In genomic region chr13:21223242-21223655, GRCm38 (mm10) we compare ENCODE assay signal across 9 mouse cellular contexts. TPM values are rescaled to one million over a fixed set of nuclear protein-coding genes. Genes with fewer than 3 reads are reported as not detected.
A peak's percentile ranks its signal among the peaks of the same experiment; 100 is the strongest.
DNase-seq lines count a peak whose midpoint lies in the region; ATAC-seq and TF ChIP-seq lines count a peak whose summit lies in the region.
"Had no signal": no experiment of that assay in that cellular context is flagged by ENCODE, and none has a peak within 500 bp of the region (broad histone marks: within the 10 kb centered on the region; RNA-seq: fewer than 3 reads in every experiment).

No protein-coding gene starts in this region.

- ATAC-seq in kidney, postnatal 0 days (replicated peaks; ENCODE audit: low FRiP score, low read depth) = no peak
- no peak for ATAC-seq in midbrain, embryonic 16.5 days

- peak; percentile 19 for DNase-seq in gastrocnemius, adult 2 months
- no peak for DNase-seq in gastrocnemius, adult 18-20 months (ENCODE audit: low spot score)
- DNase-seq in ES-E14 (ENCODE audit: low read depth, low spot score) = no peak
- DNase-seq in kidney, postnatal 0 days (ENCODE audit: low spot score) = peak; percentile 14
- DNase-seq in frontal cortex, postnatal 25 days (ENCODE audit: low spot score in 2 of 2) = no peak
- no peak for DNase-seq in layer of hippocampus, postnatal 36 days

- peaks cover 28% of the 10 kb centered on the region for H3K27me3 ChIP-seq in erythroblast, embryonic 14.5 days (ENCODE audit: control insufficient read depth)
- no peaks in the 10 kb centered on the region for H3K27me3 ChIP-seq in kidney, postnatal 0 days (ENCODE audit: insufficient read depth, low read length)
- no peaks in the 10 kb centered on the region; the same call in 1 of the 2 replicates for H3K27me3 ChIP-seq in midbrain, embryonic 16.5 days (ENCODE audit: control insufficient read depth, insufficient read depth, low read depth, low read length)
- H3K27me3 ChIP-seq: Patski had no signal

- in situ Hi-C loops in ES-E14 (cut with MboI; ENCODE audit: low sequenced_read_pairs in 2 of 2, unreplicated experiment in 2 of 2) = no loop called here

- H3K9ac ChIP-seq in ES-E14 (ENCODE audit: insufficient read depth, low read depth, low read length, poor library complexity, severe bottlenecking) = peak overlapping the region; percentile 16; the same call in 1 of the 2 replicates
- H3K9ac ChIP-seq in kidney, postnatal 0 days (ENCODE audit: low read depth, low read length) = peak overlapping the region; percentile 57
- H3K9ac ChIP-seq in midbrain, embryonic 16.5 days (ENCODE audit: low read depth, low read length) = peak overlapping the region; percentile 47

- peaks cover 0 to 8% of the 10 kb centered on the region in 2 experiments; a peak in 2 of 4 replicates for H3K4me1 ChIP-seq in ES-E14 (ENCODE audit: control insufficient read depth in 2 of 2, insufficient read depth in 2 of 2, low read length in 2 of 2, poor library complexity in 1 of 2)
- H3K4me1 ChIP-seq in erythroblast, embryonic 14.5 days (ENCODE audit: control insufficient read depth) = peaks cover 26% of the 10 kb centered on the region
- no peaks in the 10 kb centered on the region for H3K4me1 ChIP-seq in kidney, postnatal 0 days (replicated peaks; ENCODE audit: insufficient read depth, low read length)
- peaks cover 7% of the 10 kb centered on the region; the same call in 1 of the 2 replicates for H3K4me1 ChIP-seq in midbrain, embryonic 16.5 days (ENCODE audit: control insufficient read depth, insufficient read depth, low read length)

- no peak for TF ChIP-seq CTCF in gastrocnemius, adult 2 months (IDR thresholded peaks at IDR 0.05)
- no peak for TF ChIP-seq CTCF in kidney, postnatal 0 days (IDR thresholded peaks at IDR 0.05; ENCODE audit: low read depth)

- no peaks in the 10 kb centered on the region for H3K36me3 ChIP-seq in ES-E14 (ENCODE audit: control insufficient read depth, insufficient read depth, low read length, poor library complexity, severe bottlenecking)
- H3K36me3 ChIP-seq in erythroblast, embryonic 14.5 days (ENCODE audit: control insufficient read depth) = no peaks in the 10 kb centered on the region
- H3K36me3 ChIP-seq in kidney, postnatal 0 days (ENCODE audit: insufficient read depth, low read length) = no peaks in the 10 kb centered on the region
- H3K36me3 ChIP-seq in midbrain, embryonic 16.5 days (ENCODE audit: control insufficient read depth, insufficient read depth, low read length) = no peaks in the 10 kb centered on the region

- H3K4me3 ChIP-seq in gastrocnemius, adult 2 months = peak overlapping the region; percentile 83
- H3K4me3 ChIP-seq in ES-E14 (ENCODE audit: insufficient read depth in 1 of 2, low read depth in 1 of 2, low read length in 2 of 2, poor library complexity in 1 of 2, severe bottlenecking in 1 of 2) = peak overlapping the region; percentile 54 to 82; a peak in 3 of 4 replicates
- H3K4me3 ChIP-seq in erythroblast, embryonic 14.5 days (replicated peaks) = peak overlapping the region; percentile 67
- H3K4me3 ChIP-seq in kidney, postnatal 0 days (replicated peaks; ENCODE audit: low read depth, low read length) = peak overlapping the region; percentile 46
- H3K4me3 ChIP-seq in midbrain, embryonic 16.5 days (ENCODE audit: low read depth, low read length) = peak overlapping the region; percentile 52

- 2% methylated on average over 10 of the region's 10 CpGs for WGBS in kidney, postnatal 0 days
- 2% methylated on average over 10 of the region's 10 CpGs for WGBS in midbrain, embryonic 16.5 days

- peak overlapping the region; percentile 68 for H3K4me2 ChIP-seq in kidney, postnatal 0 days (ENCODE audit: low read length)
- H3K4me2 ChIP-seq in midbrain, embryonic 16.5 days (ENCODE audit: low read length) = peak overlapping the region; percentile 73

- H3K27ac ChIP-seq in gastrocnemius, adult 2 months = no peak overlapping the region
- no peak overlapping the region for H3K27ac ChIP-seq in ES-E14 (ENCODE audit: insufficient read depth, low read depth, low read length, poor library complexity, severe bottlenecking)
- no peak overlapping the region for H3K27ac ChIP-seq in kidney, postnatal 0 days
- H3K27ac ChIP-seq in midbrain, embryonic 16.5 days (ENCODE audit: low read length) = no peak overlapping the region

- H3K9me3 ChIP-seq in ES-E14 (ENCODE audit: control insufficient read depth, insufficient read depth, low read depth, low read length) = no peaks in the 10 kb centered on the region
- no peaks in the 10 kb centered on the region for H3K9me3 ChIP-seq in erythroblast, embryonic 14.5 days (ENCODE audit: control insufficient read depth, low read length)
- no peaks in the 10 kb centered on the region for H3K9me3 ChIP-seq in kidney, postnatal 0 days (replicated peaks; ENCODE audit: low read length)
- no peaks in the 10 kb centered on the region for H3K9me3 ChIP-seq in midbrain, embryonic 16.5 days (replicated peaks; ENCODE audit: control insufficient read depth, low read length, poor library complexity, severe bottlenecking)

- intact Hi-C loops in gastrocnemius, adult 2 months (cut with DNase I) = loop anchor here (5.0 kb wide), 1 partner anchor 51 kb away; no protein-coding TSS in a partner anchor

TF ChIP-seq in ES-E14, 5 proteins besides CTCF, POLR2A, EP300 and RAD21:
- TF ChIP-seq MAFK (IDR thresholded peaks at IDR 0.05; ENCODE audit: insufficient read depth, low read depth, low read length) (no peak), ZNF384 (IDR thresholded peaks at IDR 0.05; ENCODE audit: low read depth, low read length) (no peak), HCFC1 (IDR thresholded peaks at IDR 0.05; ENCODE audit: borderline replicate concordance, insufficient read depth, low read length) (no peak), CHD2 (IDR thresholded peaks at IDR 0.05; ENCODE audit: low read depth, low read length) (no peak), ZC3H11A (IDR thresholded peaks at IDR 0.05; ENCODE audit: borderline replicate concordance, low read depth, low read length) (no peak)

RNA-seq across cellular contexts. Expression of gene Trim27, which starts 44.0 kb away (rescaled TPM):
- 10 to 100 TPM; 23.8 to 26.4 TPM for total RNA-seq in gastrocnemius, adult 2 months (2021)
- total RNA-seq in gastrocnemius, adult 18-20 months (2021) = 10 to 100 TPM; 21.0 to 22.0 TPM
- total RNA-seq in ES-E14 (2012; rRNA removed) = 115 and 128 TPM in 2 replicates
- 7.6 and 8.7 TPM in 2 replicates for polyA plus RNA-seq in erythroblast, embryonic 14.5 days (2012)
- polyA plus RNA-seq in kidney, postnatal 0 days (2015; fragmentation: Nextera tagmentation; extraction: Ambion mirVana) = 101 and 103 TPM in 2 replicates
- 70.6 and 73.6 TPM in 2 replicates for polyA plus RNA-seq in midbrain, embryonic 16.5 days (2015; fragmentation: Nextera tagmentation; extraction: Ambion mirVana)
- total RNA-seq in layer of hippocampus, postnatal 36 days (2021) = 10 to 100 TPM; 37.3 to 41.1 TPM

Comparison
In these comparisons a context has a peak if more than half of its experiments do, and no peak if none do; other contexts are left out.
1. DNase-seq: peak in gastrocnemius, adult 2 months (single experiment) and kidney, postnatal 0 days (single experiment); none in gastrocnemius, adult 18-20 months (single experiment), ES-E14 (single experiment), frontal cortex, postnatal 25 days (0 of 2) and layer of hippocampus, postnatal 36 days (0 of 2).
2. Peak in every context shown above with its lines, with median percentiles within 50 percentile points of each other: H3K4me3 ChIP-seq and H3K9ac ChIP-seq.